Mouse (Mus musculus): ENCODE data around the gene Pde1c. TPM values are rescaled to one million over a fixed set of nuclear protein-coding genes. Genes with fewer than 3 reads are reported as not detected.
"Not testable (repeated sequence)": the region's sequence is repeated elsewhere in the genome, so short reads cannot be mapped to it uniquely, and the experiment has no call there.

Gene Pde1c
- 1 to 10 TPM; 2.8 to 3.1 TPM for total RNA-seq (2021)
- long read RNA-seq, experiment 1, result 0 reads
- long read RNA-seq, experiment 2, partial matches to known transcripts, result 0 of 3 reads
- long read RNA-seq, experiment 2, other reads (novel, unspliced or antisense), result 3 of 3 reads

DNA sequence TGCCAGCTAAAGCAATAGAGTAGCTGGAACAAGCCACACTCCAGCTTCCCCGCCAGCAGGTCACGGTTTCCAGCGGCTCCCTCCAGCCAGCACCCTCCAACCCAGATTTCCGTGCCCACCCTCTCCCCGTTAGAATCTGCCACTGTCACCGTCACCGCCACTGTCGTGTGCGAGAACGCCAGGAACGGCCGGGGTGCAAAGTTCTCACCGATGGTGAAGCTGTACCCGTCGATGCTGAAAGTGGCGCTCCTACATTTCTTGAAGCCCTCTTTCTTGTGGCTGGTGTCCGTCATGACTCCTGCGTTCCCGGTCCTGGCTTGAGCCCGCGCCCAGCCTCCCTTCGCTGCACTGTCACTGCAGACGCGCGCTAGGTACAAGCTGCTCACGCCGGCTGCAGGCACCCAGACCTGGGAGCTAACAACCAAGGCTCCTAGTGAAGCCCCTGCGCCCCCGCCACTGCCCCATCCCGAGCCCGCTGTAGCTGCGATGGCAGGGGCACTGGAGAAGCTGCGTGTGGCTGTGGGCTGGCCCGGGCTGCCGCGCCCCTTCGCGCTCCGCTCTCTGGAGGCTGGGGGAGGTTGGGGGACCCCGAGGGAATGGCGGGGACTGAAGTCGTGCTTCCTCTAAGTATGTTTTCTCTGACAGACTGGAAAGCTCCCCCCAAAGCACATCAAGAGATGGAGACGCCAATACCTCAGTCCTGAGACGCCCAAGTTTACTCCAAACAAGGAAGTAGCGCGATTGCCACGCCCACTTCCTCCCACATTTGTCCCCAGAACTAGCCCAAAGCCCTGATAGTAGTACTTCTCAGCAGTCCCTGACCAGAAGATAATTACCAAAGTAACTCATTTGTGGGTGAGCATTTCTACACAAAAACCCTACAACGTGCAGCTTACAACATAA lies at the start of gene Pde1c:
TSS of gene Pde1c (minus strand) at position 634 of the 903 bp plus-strand sequence.
- DNase-seq (ENCODE audit: low spot score in 2 of 2), result no peak

DNA sequence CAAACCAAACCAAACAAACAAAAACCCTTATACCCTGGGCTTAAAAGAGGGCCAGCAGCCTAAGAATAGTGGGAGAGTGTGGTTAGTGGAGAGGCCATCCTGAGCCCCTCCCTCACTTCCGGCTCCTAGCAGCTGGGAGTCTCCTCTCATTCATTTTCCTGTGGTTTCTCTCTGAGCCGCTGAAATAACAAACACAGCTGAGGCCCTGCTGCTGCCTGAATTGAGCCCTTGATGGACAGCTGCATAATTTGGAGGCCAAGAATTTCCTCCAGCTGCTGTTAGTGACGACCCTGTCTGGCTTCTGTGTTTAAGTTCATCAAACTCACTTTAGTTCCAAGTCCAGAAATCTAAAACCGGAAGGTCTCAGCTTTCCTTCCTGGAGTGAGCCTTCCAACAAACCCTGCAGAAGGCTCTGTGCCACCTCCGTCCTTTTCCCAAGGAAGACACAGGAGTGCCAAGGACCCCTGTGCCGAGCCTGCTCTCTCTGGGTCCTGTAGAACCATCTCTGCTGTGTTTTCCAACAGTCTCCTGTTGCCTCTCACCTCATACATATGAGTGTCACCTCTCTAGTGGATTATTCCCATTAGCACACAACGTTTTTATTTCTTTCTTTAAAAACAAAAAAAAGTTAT lies 48.2 kb upstream of the Pde1c start:
- peak; percentile 3 to 10 for DNase-seq (ENCODE audit: low spot score in 2 of 2)

DNA sequence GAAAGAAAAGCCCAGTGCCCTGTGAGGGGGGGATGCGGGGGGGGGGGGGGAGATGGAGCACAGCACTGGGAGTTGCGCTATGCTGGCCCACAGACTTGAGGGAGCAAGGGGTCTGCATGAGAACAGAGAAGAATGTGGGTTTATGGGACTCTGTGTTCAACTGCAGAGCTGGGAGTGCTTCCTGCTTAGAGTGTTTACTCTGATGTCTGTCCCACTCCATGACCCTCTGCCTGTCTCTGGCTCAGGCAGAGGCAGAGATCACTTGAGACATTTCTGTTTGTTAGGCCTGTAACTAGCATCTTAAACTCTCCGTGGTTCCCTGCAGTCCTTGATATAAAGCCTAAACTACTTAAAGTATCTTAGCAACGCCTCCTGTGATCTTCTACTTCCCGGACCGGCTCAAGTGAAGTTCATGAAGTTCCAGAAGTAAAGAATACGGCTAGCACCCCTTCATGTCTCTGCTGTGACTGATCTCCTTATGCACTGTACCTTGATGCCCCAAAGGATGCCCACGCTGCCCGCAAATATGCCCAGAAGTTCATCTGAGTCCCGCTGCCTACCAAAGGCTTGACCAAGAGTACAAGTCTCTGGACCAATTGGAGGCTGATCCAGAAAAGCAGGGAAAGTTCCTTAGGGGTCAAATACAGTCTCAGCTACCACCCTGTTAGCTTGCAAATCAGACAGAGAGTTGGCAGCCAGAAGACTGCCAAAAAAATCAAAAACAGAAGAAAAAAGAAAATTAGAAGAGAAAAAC lies 47.5 kb upstream of the Pde1c start:
- DNase-seq (ENCODE audit: low spot score in 2 of 2), result no peak

DNA sequence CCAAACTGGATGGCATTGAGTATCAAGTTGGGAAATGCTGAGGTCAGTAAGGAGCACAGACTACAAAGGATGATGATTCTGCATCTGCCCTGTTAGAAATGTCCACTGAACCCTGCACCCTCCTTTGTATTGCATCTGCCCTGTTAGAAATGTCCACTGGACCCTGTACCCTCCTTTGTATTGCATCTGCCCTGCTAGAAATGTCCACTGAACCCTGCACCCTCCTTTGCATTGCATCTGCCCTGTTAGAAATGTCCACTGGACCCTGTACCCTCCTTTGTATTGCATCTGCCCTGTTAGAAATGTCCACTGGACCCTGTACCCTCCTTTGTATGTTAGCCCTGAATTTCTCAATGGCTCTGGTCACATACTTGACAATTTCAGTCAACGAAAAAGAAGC lies 40.6 kb upstream of the Pde1c start:
- DNase-seq (ENCODE audit: low spot score in 2 of 2), result not testable (repeated sequence)

DNA sequence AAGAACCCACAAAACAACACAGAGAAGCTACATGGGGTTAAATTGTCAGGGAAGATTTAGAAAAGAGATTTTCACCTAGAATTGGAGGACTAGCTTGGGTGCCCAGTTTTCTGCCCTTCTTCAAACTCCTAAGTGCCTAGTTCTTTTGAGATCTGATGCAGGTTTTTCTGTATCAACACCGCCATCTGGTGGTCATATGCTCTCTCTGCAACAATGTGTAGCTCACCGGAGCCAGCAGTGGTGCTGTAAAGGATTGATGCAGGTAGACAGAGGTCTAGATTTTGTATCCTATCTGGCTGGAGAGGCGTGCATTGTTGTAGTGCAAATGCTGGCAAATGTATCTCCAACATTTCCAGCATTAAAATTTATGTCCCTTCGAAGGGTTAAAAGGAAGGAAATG lies 39.4 kb upstream of the Pde1c start:
- DNase-seq (ENCODE audit: low spot score in 2 of 2), result peak; percentile 68 to 84

DNA sequence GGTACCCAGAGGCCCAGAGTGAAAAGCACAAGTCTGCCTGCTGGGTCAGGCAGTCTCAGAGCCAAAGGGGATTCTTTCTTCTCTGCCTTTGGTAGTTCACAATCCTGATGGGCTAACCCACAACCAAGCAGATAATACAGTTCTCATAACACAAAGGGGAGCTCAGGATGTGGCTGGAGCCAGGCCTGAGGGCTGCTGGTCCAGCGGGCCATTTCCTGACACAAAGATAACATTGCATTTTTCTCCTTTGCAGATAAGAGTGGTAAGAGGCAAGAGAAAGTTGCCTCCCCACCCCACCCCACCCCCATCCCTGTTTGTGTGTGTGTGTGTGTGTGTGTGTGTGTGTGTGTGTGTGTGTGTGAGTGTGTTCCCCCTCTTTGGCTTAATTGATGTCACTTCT lies 10.7 kb upstream of the Pde1c start:
- no peak for DNase-seq (ENCODE audit: low spot score in 2 of 2)

DNA sequence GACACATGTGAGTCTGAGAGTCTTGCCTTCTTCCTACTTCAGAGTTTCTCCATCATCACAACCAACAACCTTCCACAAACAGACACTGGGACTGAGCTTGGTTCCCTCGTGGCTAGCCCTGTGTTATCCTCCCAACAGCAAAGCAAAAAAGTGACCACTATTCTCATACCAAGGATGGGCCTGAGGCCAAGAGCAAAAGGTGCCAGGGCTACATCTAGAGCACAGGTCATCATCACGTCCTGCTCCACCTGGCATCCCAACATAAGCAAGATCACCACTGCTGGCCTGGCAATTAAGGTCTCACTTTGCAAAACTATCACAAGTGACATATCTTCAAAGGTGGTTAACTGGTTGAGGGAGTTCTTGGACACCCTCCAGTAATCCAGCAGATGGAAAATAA lies 8.0 kb downstream of the Pde1c start:
- no peak for DNase-seq (ENCODE audit: low spot score in 2 of 2)

DNA sequence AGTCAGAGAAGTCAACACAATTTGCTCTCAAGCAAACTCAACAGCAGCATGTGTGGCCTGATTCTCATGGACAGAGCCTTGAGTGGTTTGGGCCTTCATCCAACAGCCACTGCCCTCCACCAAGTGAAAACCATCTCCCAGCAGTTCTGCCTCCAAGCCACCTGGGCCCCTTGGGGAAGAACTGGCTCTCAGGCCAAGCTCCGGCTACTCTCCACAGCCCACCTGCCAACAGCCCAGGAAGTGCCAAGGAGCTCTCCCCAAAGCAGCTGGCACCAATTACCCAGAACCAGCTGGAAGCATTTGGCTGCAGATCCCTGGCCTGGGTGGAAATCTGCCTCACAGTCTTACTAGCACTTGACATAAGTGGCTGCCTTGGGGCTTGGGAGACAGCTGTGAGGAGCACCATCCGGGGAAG lies 8.4 kb downstream of the Pde1c start:
- peak; percentile 57 to 77 for DNase-seq (ENCODE audit: low spot score in 2 of 2)

DNA sequence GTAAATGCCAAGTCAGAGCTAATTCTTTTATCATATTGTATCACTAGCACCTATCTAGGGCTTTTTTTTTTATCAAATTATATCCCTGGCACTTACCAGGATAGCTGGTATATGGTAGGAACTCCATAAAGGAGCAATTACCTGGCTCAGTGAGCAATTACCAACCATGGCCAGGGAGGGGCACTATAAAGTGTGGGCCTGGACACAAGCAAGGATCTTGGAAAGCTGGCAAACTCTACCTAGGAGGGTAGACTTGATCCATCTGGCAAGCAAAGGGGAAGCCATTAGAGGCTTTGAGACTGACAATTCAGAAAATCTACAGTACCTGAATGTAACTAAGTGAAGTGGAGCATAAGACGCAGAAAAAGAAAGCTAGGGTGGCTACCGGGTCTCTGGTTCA lies 10.2 kb downstream of the Pde1c start:
- DNase-seq (ENCODE audit: low spot score in 2 of 2), result no peak

DNA sequence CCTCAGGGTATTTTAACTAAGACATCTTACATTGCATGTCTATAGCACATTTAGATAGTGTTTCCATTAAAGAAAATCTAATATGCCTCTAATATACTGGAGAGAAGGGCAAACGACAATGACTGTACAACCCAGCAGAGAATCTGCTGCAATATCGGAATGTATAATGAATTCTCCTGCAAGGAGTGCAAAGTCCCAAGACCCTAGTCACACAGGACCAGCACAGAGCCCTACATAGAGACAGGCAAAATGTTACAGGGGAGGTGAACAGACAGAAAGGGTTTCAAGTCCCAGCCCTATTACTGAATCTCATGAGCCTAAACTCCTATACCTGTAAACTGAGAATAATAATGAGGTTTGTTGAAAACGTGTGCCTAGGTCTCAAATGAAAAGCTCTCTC lies 13.1 kb downstream of the Pde1c start:
- DNase-seq (ENCODE audit: low spot score in 2 of 2), result no peak

DNA sequence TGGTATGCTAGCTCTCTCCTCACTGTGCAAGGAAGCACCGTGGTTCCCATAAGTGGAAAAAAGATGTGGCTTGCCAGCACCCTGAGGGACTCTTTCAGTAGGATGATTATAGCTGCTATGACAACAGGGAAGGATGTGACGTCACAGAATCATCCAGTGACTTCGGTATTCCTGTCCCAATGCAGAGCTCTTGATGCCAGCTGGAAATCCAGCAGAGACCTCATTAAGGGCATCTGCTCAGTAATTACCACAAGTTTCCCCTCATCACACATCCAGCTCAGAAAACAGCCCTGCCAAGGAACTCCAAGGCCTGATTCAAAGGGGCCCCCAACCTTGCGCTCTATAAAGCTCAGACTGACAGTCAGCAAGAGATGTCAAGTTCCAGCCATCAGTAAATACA lies 13.5 kb downstream of the Pde1c start:
- DNase-seq (ENCODE audit: low spot score in 2 of 2), result peak in 1 of 2 experiments; percentile 55

DNA sequence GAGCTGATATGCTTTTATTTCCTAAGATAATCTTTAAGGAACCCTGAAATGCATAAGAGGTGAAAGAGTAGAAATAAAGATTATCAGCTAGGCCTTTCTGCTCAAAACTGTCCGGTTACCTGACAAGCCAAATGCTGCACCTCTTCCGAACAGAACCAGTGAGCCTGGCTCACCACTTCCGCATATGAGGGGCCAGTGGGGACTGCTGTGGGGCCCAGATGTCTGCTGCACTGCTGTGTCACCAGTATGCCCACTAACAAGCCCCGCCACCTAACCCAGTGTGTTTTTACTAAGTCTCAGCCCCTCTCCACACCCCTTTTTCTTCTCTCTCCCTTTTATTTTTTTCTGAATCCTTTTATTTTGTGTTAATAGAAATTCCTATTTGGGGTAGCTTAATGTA lies 17.9 kb downstream of the Pde1c start:
- DNase-seq (ENCODE audit: low spot score in 2 of 2), result no peak

DNA sequence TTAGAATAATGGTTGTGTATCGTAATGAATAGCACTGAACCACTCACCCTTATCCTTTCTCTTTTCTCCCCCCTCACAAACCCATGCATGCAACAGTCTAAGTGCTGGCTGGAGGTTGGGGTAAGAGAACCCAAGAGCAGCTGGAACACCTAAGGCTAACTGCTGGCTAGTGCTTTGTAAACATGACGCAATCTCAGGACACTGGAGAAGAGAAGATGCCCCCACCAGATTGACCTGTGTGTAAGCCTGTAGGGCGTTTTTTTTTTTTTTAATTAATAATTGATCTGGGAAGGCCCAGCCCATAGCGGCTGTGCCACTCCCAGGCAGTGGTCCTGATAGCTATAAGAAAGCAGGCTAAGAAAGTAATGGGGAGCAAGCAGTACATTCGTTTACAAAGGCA lies 28.7 kb downstream of the Pde1c start:
- no peak for DNase-seq (ENCODE audit: low spot score in 2 of 2)

DNA sequence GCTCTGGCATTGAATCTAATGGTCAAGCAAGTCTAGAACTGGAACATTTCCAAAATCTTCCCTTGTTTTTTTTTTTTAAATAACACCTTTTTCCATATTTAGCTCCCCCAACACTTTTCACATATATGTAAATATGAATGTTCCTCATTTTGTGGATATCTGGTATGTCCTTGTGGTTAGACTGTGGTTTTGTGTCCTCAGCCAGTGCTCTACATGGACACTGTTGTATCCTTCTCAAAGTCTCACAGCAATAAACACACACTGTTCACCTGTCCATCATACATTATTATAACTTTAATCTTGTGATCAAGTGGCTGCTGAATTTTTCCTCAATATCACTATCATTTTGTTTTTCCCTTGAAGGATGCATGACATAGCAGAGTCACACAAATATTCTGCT lies 34.2 kb downstream of the Pde1c start:
- DNase-seq (ENCODE audit: low spot score in 2 of 2), result no peak

DNA sequence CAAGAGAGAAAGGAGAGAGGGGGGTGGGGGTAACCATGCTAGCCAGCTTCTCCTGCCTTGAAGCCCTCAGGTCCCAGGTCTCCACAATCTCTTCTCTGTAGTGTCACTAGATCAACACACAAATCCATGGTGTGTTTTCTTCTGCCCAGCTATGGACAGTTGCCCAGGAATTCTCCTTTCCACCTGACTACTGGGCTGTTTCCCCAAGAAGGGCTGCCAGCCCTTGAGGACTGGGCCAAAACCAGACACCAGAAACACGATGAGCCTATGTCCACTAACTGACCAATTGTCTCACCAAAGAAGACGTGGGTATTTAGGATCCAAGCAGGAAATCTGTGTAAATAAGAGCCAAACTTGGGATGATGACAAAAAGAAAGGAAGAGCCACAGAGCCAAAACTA lies 36.6 kb downstream of the Pde1c start:
- no peak for DNase-seq (ENCODE audit: low spot score in 2 of 2)

DNA sequence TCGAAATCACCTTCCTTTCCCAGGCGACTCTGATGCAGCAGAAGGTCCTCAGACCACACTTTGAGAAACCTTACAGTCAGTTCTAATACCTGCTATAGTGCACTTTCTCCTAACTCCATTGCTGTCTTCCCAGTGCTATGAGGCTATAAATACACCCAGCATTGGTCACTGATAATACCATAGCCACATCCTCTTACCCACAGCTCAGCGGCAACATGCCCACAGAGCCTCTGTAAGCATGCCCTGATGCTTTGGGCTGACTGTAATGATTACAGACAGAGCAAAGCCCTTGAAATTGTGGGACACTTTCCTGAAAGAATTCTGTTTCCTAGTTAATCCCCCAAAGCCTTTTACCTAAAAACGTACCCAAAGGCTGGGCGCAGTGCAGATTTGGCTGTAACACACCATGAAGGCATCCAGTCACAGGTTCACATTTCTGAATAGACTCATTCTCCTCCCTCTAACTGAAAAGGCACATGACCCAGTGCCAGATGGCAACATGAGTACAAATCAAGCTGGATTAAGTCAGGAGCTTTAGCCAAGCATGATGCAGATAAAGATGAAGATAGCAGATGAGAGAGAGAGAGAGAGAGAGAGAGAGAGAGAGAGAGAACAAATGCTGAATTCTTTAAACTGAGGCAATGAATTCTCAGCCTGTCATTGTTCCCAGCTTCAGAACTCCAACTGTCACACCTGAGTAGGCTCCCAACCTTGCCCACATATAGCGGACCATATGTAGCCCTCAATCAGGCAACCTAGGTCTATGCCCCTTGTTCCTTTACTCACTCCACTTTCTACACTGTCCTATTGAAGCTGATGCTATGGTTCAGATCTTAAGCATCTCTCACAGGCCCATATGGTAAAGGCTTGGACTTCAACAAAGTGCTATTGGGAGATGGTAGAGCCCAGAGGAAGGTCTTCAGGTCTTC lies 44.7 kb downstream of the Pde1c start:
- DNase-seq (ENCODE audit: low spot score in 2 of 2), result peak; percentile 2 to 12

DNA sequence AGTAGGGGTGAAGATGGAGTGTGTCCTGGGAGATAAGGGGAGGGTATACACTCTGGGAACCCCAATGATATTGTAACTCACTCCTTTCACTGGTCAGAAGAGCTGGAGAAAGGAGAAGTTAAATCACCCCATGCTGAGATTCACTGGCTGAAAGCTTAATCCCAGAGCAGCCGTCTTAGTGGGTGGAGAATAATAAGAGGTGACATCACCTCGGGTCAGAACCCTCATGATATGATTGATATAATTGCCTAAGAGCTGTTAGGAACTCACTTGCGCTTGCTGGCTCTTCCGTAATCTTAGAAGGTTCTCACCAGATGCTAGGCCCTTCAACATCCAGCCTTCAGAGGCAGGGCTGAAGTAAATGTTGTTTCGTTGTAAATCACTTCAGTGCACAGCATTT lies 79.7 kb downstream of the Pde1c start:
- no peak for DNase-seq (ENCODE audit: low spot score in 2 of 2)

DNA sequence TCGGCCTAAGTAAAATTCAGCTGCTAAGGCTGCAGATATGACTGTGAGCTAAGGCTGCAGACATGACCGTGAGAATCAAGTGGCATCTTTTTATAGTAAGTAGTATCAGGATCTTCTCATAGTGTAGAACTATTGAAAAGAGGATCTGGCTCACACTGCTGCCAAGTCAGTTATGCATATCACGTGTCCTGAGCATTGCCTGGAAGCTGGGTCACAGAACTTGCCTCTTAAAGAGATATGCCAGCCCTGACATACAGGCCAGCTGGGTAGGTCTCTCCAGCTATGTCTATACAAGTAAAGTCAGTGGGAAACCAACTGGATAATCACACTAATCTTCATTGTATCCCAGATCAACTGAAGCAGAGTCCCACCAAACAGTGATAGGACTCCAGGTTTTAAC lies 83.8 kb downstream of the Pde1c start:
- DNase-seq (ENCODE audit: low spot score in 2 of 2), result no peak

DNA sequence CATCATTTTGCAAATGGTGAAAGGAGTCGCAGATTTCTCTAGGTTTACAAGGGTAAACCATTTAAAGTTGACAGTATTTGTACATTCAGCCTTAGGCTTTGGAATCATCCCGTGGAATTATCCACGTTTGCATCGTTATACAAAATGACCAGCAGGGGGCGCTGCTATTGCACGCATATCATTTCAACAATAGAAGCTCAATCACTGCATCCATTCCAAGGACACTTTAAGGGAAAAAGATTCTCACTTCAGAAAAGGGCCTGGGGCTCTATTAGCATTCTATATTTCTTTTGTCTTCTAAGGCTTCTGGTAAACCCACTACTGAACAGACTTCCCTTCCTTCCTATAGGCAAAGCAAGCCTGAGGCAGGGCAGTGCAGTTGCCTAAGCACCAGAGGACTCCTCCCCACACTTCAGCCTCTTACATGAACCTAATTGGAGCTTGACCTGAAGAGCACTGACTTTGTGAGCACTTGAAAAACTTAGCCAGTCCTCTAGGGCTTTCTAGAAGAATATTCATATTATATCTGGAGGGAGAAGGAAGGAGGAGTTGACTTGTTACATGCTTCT lies 87.9 kb downstream of the Pde1c start:
- peak; percentile 46 to 71 for DNase-seq (ENCODE audit: low spot score in 2 of 2)

DNA sequence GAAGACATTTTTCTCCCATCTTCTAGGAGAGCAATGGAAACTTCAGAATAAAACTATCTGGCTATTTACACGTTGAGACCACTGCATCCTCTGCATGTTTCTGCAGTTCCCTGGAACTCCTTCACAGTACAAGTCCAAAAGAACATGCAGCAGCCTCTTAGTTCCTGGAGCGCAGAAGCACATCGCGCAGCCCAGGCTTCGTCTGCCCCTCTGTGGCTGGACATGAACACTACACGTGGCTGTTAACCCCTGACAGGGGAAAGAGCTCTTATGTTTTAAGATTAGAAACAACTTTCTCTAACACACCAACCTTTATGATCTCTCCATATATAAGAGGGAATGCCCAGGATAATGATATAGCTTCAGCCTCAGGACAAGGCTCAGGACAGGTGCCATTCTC lies 92.3 kb downstream of the Pde1c start:
- peak in 1 of 2 experiments; percentile 29 for DNase-seq (ENCODE audit: low spot score in 2 of 2)
